Mouse (Mus musculus): ENCODE data around the gene Reep3. TPM values are rescaled to one million over a fixed set of nuclear protein-coding genes. Genes with fewer than 3 reads are reported as not detected.
"Not testable (repeated sequence)": the region's sequence is repeated elsewhere in the genome, so short reads cannot be mapped to it uniquely, and the experiment has no call there.

Gene Reep3
- polyA plus RNA-seq, 1 experiment from 2014 or later: 38.6 TPM

GRCm38 (mm10) chr10:67123756-67124155 is 27.0 kb upstream of the Reep3 start:
- no peak overlapping the region for H3K27ac ChIP-seq
- peaks cover 39% of the 10 kb centered on the region for H3K4me1 ChIP-seq (replicated peaks)
- no peaks in the 10 kb centered on the region for H3K27me3 ChIP-seq
- H3K9ac ChIP-seq (replicated peaks): no peak overlapping the region
- ATAC-seq: no peak
- 63% methylated on average over 2 of the region's 2 CpGs for WGBS
- no peak overlapping the region for H3K4me2 ChIP-seq (replicated peaks)
- H3K4me3 ChIP-seq (replicated peaks): no peak overlapping the region
- no peaks in the 10 kb centered on the region for H3K9me3 ChIP-seq
- H3K36me3 ChIP-seq: no peaks in the 10 kb centered on the region

GRCm38 (mm10) chr10:67120640-67121039 is 23.9 kb upstream of the Reep3 start:
- H3K9ac ChIP-seq (replicated peaks): no peak overlapping the region
- H3K4me1 ChIP-seq (replicated peaks): peaks cover 38% of the 10 kb centered on the region
- no peak overlapping the region for H3K4me3 ChIP-seq (replicated peaks)
- no peak for ATAC-seq
- WGBS: 49% methylated on average over 2 of the region's 2 CpGs
- no peaks in the 10 kb centered on the region for H3K9me3 ChIP-seq
- H3K36me3 ChIP-seq: no peaks in the 10 kb centered on the region
- no peaks in the 10 kb centered on the region for H3K27me3 ChIP-seq
- H3K4me2 ChIP-seq (replicated peaks): no peak overlapping the region
- H3K27ac ChIP-seq: no peak overlapping the region

- Histone ChIP-seq H3K27ac (no peak overlapping the region), H3K4me1 (replicated peaks) (peaks cover 38% of the 10 kb centered on the region), H3K4me2 (replicated peaks) (no peak overlapping the region), H3K9me3 (no peaks in the 10 kb centered on the region), H3K4me3 (replicated peaks) (no peak overlapping the region), H3K36me3 (no peaks in the 10 kb centered on the region), H3K27me3 (no peaks in the 10 kb centered on the region), H3K9ac (replicated peaks) (no peak overlapping the region)
- 69% methylated on average over 4 of the region's 4 CpGs for WGBS
- ATAC-seq: no peak
Measured at GRCm38 (mm10) chr10:67120180-67120579, 23.4 kb upstream of the Reep3 start.

GRCm38 (mm10) chr10:67119291-67119690 is 22.5 kb upstream of the Reep3 start:
- Histone ChIP-seq H3K4me2 (replicated peaks) (no peak overlapping the region), H3K27me3 (no peaks in the 10 kb centered on the region), H3K9ac (replicated peaks) (no peak overlapping the region), H3K4me3 (replicated peaks) (no peak overlapping the region), H3K9me3 (no peaks in the 10 kb centered on the region), H3K36me3 (no peaks in the 10 kb centered on the region), H3K27ac (no peak overlapping the region), H3K4me1 (replicated peaks) (peaks cover 47% of the 10 kb centered on the region)
- ATAC-seq: no peak
- WGBS: 81% methylated on average over 7 of the region's 7 CpGs

GRCm38 (mm10) chr10:67116251-67116650 is 19.5 kb upstream of the Reep3 start:
- peak overlapping the region; percentile 23; the same call in 1 of the 2 replicates for H3K9ac ChIP-seq (replicated peaks)
- no peak overlapping the region for H3K4me2 ChIP-seq (replicated peaks)
- no peaks in the 10 kb centered on the region for H3K9me3 ChIP-seq
- ATAC-seq: no peak
- peaks cover 47% of the 10 kb centered on the region for H3K4me1 ChIP-seq (replicated peaks)
- H3K27ac ChIP-seq: peak overlapping the region; percentile 53; the same call in 1 of the 2 replicates
- H3K36me3 ChIP-seq: no peaks in the 10 kb centered on the region
- H3K4me3 ChIP-seq (replicated peaks): no peak overlapping the region
- no peaks in the 10 kb centered on the region for H3K27me3 ChIP-seq
- WGBS: 62% methylated on average over 8 of the region's 8 CpGs

DNA sequence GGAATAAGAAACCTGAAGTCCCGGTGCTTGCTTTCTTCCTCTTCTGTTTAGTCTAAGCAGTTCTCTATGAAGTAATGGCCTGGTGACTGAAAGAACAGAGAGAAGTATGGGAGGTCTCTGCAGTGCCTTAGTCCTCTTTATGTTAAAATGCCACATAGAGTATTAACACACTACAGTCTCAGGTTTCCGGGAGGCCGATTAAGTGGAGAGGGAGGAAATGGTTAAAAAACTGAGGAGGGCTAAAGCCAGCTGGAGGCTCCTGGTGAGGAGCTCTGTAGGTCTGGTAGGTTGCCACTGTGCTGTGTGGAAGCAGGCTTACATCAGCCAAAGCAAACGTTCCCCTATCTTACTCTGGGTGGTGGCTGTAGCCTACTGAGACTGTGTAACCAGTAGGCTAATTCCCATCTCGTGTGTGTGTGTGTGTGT is 18.9 kb upstream of the Reep3 start:
- no peak overlapping the region for H3K9ac ChIP-seq (replicated peaks)
- H3K9me3 ChIP-seq: no peaks in the 10 kb centered on the region
- H3K27ac ChIP-seq: peak overlapping the region; percentile 41; the same call in 1 of the 2 replicates
- no peaks in the 10 kb centered on the region for H3K36me3 ChIP-seq
- ATAC-seq: peak; percentile 43; the same call in 1 of the 2 replicates
- no peak overlapping the region for H3K4me2 ChIP-seq (replicated peaks)
- no peak overlapping the region for H3K4me3 ChIP-seq (replicated peaks)
- 35% methylated on average over 5 of the region's 5 CpGs for WGBS
- H3K4me1 ChIP-seq (replicated peaks): peaks cover 52% of the 10 kb centered on the region
- H3K27me3 ChIP-seq: no peaks in the 10 kb centered on the region

DNA sequence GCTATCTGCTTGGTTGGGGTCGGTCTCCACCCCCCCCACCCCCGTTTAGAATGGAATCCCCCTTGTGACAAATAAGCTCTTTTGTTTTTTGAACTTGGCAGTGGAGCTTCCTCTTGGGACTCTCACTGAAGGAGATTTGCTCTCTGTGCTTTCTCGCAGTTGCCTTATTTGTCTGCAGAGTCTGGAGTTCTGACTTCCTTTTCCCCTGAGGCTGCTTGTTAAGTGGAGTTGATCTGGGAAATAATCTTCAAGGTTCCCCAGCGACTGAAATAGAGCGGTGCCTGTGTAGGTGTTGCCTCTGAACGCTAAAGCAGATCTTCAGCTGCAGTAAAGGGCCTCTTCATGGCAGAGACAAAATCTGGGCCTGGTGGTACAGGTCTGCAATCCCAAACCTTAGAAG is 18.4 kb upstream of the Reep3 start:
- Histone ChIP-seq H3K9me3 (no peaks in the 10 kb centered on the region), H3K27me3 (no peaks in the 10 kb centered on the region), H3K4me2 (replicated peaks) (no peak overlapping the region), H3K4me3 (replicated peaks) (no peak overlapping the region), H3K27ac (peak overlapping the region; percentile 41), H3K4me1 (replicated peaks) (peaks cover 53% of the 10 kb centered on the region), H3K9ac (replicated peaks) (no peak overlapping the region), H3K36me3 (no peaks in the 10 kb centered on the region)
- no peak for ATAC-seq
- WGBS: 17% methylated on average over 6 of the region's 6 CpGs

- Histone ChIP-seq H3K9me3 (no peaks in the 10 kb centered on the region), H3K4me3 (replicated peaks) (no peak overlapping the region), H3K36me3 (no peaks in the 10 kb centered on the region), H3K27ac (no peak overlapping the region), H3K27me3 (no peaks in the 10 kb centered on the region), H3K4me2 (replicated peaks) (no peak overlapping the region), H3K4me1 (replicated peaks) (peaks cover 50% of the 10 kb centered on the region), H3K9ac (replicated peaks) (no peak overlapping the region)
- WGBS: 97% methylated on average over 11 of the region's 11 CpGs
- ATAC-seq: no peak
Measured at GRCm38 (mm10) chr10:67113833-67114232, 17.1 kb upstream of the Reep3 start.

GRCm38 (mm10) chr10:67112967-67113366 is 16.2 kb upstream of the Reep3 start:
- not testable (repeated sequence) for H3K4me2 ChIP-seq (replicated peaks); H3K9me3 ChIP-seq; H3K27me3 ChIP-seq; ATAC-seq; H3K9ac ChIP-seq (replicated peaks); H3K4me3 ChIP-seq (replicated peaks); H3K36me3 ChIP-seq; H3K27ac ChIP-seq
- 93% methylated on average over 5 of the region's 5 CpGs for WGBS
- peaks cover 58% of the 10 kb centered on the region for H3K4me1 ChIP-seq (replicated peaks)

DNA sequence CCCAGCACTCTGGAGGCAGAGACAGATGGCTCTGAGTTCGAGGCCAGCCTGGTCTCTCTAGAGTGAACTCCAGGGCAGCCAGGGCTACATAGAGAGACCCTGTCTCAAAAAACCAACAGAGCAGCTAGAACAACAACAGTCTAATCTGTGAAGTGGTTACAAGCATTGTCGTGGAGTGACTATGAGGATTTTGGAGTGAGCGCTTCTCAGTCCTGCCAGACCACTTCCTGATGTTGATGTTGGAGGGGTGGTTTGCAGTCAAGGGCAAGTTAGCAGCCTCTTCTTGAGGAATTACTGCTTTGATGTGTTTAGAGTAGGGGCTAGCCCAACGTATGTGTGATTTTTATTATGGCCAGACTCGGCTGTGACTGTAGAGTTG is 15.0 kb upstream of the Reep3 start:
- no peaks in the 10 kb centered on the region for H3K9me3 ChIP-seq
- no peak overlapping the region for H3K4me3 ChIP-seq (replicated peaks)
- H3K36me3 ChIP-seq: no peaks in the 10 kb centered on the region
- H3K27me3 ChIP-seq: no peaks in the 10 kb centered on the region
- H3K9ac ChIP-seq (replicated peaks): no peak overlapping the region
- no peak overlapping the region for H3K4me2 ChIP-seq (replicated peaks)
- no peak for ATAC-seq
- H3K27ac ChIP-seq: no peak overlapping the region
- peaks cover 64% of the 10 kb centered on the region for H3K4me1 ChIP-seq (replicated peaks)
- 92% methylated on average over 5 of the region's 5 CpGs for WGBS

DNA sequence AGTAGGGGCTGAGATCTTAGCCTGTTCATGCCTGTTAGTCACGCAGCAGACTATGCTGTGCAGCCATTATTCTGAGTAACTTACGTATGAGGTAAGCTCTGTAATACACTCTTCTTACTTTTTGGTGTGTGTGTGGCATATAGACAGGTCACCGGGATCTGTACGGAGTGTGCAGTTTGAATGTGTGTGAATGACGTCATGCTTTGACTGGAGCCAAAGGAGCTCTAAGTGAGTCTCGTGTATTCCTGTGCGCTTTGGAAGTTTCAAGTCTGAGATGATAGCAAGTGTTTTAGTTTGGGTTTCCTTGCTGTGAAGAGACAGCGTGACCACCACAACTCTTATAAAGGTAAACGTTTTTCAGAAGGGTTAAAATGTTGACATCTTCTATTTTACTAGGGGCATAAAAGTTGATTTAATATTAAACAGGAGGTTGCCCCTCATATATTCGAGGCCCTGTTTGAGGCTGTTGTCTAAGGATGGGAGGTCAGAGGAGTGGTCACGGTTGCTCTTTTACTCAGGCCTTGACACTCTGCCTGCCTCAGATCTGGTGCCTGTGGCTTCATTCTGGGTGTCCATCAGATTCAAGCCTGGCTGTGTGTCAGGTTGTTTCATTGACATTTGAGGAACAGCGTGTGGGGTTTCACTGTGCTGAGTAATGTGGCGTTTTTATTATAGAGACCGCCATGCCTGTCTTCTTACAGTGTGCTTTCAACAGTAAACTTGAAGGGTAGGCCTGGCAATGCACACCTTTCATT is 14.5 kb upstream of the Reep3 start:
- H3K4me3 ChIP-seq (replicated peaks): no peak overlapping the region
- H3K9me3 ChIP-seq: no peaks in the 10 kb centered on the region
- peaks cover 64% of the 10 kb centered on the region for H3K4me1 ChIP-seq (replicated peaks)
- no peak overlapping the region for H3K9ac ChIP-seq (replicated peaks)
- no peaks in the 10 kb centered on the region for H3K36me3 ChIP-seq
- no peaks in the 10 kb centered on the region for H3K27me3 ChIP-seq
- H3K4me2 ChIP-seq (replicated peaks): no peak overlapping the region
- H3K27ac ChIP-seq: no peak overlapping the region
- 74% methylated on average over 14 of the region's 14 CpGs for WGBS
- no peak for ATAC-seq

- Histone ChIP-seq H3K4me2 (replicated peaks) (no peak overlapping the region), H3K9me3 (no peaks in the 10 kb centered on the region), H3K9ac (replicated peaks) (no peak overlapping the region), H3K4me3 (replicated peaks) (no peak overlapping the region), H3K27me3 (no peaks in the 10 kb centered on the region), H3K4me1 (replicated peaks) (peaks cover 64% of the 10 kb centered on the region), H3K27ac (no peak overlapping the region), H3K36me3 (no peaks in the 10 kb centered on the region)
- ATAC-seq: no peak
- WGBS: 87% methylated on average over 5 of the region's 5 CpGs
Measured at GRCm38 (mm10) chr10:67109635-67110034, 12.9 kb upstream of the Reep3 start.

- Histone ChIP-seq H3K4me3 (replicated peaks) (no peak overlapping the region), H3K27ac (no peak overlapping the region), H3K9me3 (no peaks in the 10 kb centered on the region), H3K9ac (replicated peaks) (no peak overlapping the region), H3K27me3 (no peaks in the 10 kb centered on the region), H3K4me1 (replicated peaks) (peaks cover 75% of the 10 kb centered on the region), H3K36me3 (no peaks in the 10 kb centered on the region), H3K4me2 (replicated peaks) (no peak overlapping the region)
- ATAC-seq: no peak
- 56% methylated on average over 9 of the region's 9 CpGs for WGBS
Measured at GRCm38 (mm10) chr10:67108096-67108495, 11.4 kb upstream of the Reep3 start.
